Mouse (Mus musculus): ENCODE measurements around the gene Skida1.

Gene Skida1

GRCm38 (mm10) chr2:18011226-18011625 is 37.6 kb downstream of the Skida1 start:
- no peak for DNase-seq

- peak; percentile 48 for DNase-seq
Observed at GRCm38 (mm10) chr2:18005137-18005536, 43.7 kb downstream of the Skida1 start.

GRCm38 (mm10) chr2:18004286-18004685 is 44.6 kb downstream of the Skida1 start:
- no peak for DNase-seq

GRCm38 (mm10) chr2:18002306-18002705 is 46.5 kb downstream of the Skida1 start:
- no peak for DNase-seq

- DNase-seq: no peak
Observed at GRCm38 (mm10) chr2:17996858-17997257, 52.0 kb downstream of the Skida1 start, which contains the start of gene H2al2a. TSS of gene H2al2a (minus strand) at chr2:17996958.

Measured in embryo, embryonic 11 days (tissue).